Mouse (Mus musculus): ENCODE data around the gene Bbs9.

Bbs9 gene

GRCm38 (mm10) chr9:22800675-22801074, 325.2 kb downstream of the Bbs9 start:
- DNase-seq (ENCODE audit: low spot score in 2 of 2) = no peak

DNA sequence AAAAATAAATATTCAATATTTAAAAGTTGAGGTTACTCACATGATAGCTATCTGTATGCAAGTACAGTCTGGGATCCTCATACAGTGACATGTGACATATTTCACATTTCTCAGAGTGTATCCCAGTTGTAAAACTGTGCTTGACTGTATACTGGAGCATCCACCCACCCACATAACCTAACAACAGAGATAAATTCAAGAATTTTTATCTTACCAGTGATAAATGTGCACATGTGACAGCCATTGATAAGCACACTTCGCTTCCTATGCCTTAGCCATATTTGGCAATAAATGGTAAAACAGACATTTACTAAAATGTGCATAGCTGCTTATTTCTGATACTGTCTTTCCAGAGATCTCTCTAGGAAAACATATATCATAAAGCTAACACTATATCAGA, 330.5 kb downstream of the Bbs9 start:
- no peak for DNase-seq (ENCODE audit: low spot score in 2 of 2)

DNA sequence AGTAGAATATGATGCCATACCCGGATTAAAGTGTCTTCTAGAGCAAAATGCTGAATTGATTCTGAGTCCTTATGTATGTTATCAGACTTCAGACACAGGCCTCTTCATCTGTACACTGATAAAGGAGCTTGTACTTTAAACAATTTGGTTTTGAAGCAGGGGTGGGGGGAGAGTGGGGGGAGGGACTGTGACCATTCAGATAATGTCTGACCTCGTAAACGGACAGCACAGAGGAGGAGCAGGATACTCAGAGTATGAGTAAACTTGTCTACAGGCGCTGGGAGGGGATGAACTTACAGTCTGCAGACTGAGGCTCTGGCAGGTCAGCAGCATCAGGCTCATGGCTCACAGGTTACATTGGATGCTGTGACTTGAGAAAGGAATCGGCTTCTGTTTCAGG, 331.0 kb downstream of the Bbs9 start:
- no peak for DNase-seq (ENCODE audit: low spot score in 2 of 2)

DNA sequence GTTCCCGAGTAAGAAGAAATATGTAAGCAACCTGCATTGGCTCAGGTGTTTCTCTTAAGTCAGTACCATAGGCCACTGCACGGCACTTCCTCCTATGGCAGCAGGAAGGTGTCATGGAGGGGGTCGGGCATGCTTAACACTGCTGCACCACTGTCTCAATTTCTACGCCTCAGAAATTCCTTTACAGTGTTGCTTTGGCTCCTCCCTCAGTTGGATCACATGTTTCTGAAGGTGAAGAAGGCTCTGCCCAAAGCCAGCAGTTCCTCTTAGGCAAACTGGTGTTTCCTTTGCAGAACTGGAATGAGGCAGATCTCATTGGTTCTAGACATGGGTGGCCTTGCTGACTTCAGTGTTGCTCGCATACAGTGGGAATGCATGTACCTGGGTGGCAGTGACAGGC, 332.2 kb downstream of the Bbs9 start:
- DNase-seq (ENCODE audit: low spot score in 2 of 2) = no peak

- no peak for DNase-seq (ENCODE audit: low spot score in 2 of 2)
Observed at GRCm38 (mm10) chr9:22809621-22810126, 334.2 kb downstream of the Bbs9 start.

DNA sequence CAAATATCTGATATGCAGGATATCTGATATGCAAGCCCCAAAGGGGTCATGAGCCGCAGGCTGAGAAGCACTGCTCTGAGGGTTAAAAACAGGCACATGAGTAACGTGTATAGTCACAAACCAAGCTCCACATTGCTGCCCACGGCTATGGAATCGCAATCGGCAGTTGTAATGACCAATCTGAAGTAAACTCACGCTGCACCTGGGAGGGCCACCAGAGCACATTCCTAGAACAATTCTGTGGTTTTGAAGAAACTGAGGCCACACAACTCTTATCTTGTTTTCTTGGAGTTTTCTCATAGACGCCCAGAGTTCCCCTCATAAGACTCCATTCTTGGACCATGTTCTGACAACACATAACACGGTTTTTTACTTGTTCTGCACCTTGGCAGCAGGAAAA, 334.9 kb downstream of the Bbs9 start:
- no peak for DNase-seq (ENCODE audit: low spot score in 2 of 2)

DNA sequence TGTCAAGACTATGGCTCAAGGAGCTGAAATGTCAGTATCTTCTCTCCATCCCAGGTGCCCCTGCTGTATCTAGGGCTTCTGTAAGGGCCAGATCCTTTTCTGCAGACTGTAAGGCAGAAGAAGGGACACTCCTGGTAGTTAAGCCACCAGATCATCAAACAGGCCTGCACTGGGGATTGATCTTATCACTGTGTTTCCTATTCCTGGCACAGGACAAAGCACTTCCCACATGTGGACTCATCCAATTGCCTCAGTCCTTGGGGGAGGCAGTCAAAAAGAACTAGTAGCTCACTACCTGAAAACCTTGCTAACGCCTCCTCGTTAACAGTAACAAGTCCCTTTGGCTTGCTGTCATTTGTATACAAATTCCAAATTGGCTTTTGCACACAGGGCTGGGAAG, 336.4 kb downstream of the Bbs9 start:
- no peak for DNase-seq (ENCODE audit: low spot score in 2 of 2)

- DNase-seq (ENCODE audit: low spot score in 2 of 2) = no peak
Observed at GRCm38 (mm10) chr9:22814407-22815092, 339.0 kb downstream of the Bbs9 start.

DNA sequence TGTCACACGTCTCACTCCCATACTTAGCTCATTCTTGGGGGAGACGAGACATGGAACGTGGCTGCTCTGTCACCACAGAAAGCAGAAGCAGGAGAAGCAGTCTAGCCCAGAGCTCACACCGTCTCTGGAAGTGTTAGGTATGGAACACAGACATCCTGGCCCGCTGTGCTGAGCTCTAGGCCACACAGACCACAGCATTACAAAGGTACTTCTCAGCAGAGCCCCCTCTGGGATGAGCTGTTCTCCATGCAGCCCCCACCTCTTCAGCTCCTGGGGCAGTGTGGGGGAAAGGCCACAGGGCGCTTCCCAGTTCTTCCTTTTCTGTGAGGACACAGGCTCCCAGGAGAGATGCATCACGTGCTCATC, 339.6 kb downstream of the Bbs9 start:
- no peak for DNase-seq (ENCODE audit: low spot score in 2 of 2)

DNA sequence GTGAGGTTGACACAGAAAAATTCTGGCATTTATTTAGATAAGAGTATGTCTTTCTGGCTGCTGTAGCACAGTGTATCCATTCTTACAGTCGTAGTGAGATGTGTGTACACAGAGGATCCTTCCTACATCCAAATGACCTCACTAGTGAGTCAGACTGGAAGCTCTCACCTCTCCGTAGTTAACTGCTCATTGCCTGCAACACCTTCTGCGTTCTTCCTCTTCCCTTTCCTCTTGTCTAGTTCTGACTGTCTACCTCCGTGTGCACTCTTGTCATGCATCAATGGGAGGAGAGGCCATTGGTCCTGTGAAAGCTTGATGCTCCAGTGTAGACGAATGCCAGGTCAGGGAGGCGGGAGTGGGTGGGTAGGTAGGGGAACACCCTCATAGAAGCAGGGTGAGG, 344.0 kb downstream of the Bbs9 start:
- DNase-seq (ENCODE audit: low spot score in 2 of 2) = no peak

GRCm38 (mm10) chr9:22820646-22821185, 345.2 kb downstream of the Bbs9 start:
- no peak for DNase-seq (ENCODE audit: low spot score in 2 of 2)

DNA sequence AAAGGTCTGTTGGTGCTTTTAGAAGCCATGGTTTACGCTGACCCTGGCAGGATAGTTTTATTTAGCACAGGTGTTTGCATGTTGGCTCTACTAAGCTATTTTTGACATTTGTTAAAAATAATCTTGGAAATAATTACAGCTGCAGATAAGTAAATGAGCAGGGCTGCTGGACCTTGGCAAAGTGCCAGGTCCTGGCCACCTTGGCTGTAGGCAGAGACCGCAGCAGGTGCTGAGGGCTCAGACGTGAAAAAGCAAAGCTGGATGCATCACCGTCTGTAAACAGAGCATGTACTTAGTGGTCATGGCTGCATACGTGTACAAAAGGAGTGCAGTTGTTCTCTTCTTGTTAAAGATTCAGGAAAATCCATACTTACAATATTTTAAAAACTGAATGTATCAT, 347.3 kb downstream of the Bbs9 start:
- no peak for DNase-seq (ENCODE audit: low spot score in 2 of 2)

GRCm38 (mm10) chr9:22823856-22824255, 348.3 kb downstream of the Bbs9 start:
- no peak for DNase-seq (ENCODE audit: low spot score in 2 of 2)

DNA sequence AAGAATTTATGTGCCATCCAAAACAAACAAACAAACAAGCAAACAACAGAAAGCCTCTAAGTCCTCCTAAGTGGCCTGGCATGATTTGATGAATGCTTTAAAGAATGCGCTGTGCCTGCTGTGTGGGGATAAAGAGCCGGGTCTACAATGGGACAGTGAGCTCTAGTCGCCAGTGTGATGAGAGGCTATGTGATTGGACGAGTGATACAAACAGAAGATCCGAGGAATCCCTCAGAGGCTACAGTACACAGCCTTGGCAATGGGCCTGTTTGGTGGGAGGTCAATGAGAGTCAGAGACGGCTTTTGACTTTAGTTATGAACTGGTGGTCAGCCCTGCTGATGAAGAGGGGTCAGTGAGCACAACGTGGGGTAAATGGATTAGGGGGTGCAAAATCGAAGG, 349.4 kb downstream of the Bbs9 start:
- DNase-seq (ENCODE audit: low spot score in 2 of 2) = no peak

- DNase-seq (ENCODE audit: low spot score in 2 of 2) = no peak
Observed at GRCm38 (mm10) chr9:22826571-22826990, 351.1 kb downstream of the Bbs9 start.

DNA sequence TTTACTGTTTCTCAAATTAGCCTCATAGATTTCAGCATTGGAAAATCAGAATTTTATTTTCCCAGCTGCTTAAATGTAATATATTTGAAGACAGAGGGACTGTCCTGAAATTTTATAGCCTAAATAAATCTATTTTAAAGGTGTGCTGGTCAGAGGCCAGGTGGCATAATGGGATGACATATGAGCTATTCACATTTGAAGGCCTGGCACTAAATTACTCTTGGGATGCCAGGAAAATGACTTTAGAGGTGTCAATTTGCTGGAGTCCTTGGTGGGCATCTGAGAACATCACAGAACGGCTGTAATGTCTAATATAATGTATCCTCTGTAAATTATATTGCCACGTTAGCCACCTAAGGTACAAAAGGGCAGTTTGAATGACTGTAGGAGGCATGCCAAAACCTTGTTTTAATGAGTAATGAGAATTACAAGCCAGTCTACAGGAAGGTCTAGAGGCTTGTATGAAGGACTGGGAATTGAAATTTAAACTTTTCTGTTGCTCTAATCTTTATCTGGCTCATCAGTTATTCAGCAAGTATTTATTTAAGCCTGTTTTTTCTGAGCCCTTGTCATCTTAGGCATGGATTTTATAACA, 351.8 kb downstream of the Bbs9 start:
- DNase-seq (ENCODE audit: low spot score in 2 of 2) = no peak

GRCm38 (mm10) chr9:22829212-22829960, 353.9 kb downstream of the Bbs9 start:
- no peak for DNase-seq (ENCODE audit: low spot score in 2 of 2)

DNA sequence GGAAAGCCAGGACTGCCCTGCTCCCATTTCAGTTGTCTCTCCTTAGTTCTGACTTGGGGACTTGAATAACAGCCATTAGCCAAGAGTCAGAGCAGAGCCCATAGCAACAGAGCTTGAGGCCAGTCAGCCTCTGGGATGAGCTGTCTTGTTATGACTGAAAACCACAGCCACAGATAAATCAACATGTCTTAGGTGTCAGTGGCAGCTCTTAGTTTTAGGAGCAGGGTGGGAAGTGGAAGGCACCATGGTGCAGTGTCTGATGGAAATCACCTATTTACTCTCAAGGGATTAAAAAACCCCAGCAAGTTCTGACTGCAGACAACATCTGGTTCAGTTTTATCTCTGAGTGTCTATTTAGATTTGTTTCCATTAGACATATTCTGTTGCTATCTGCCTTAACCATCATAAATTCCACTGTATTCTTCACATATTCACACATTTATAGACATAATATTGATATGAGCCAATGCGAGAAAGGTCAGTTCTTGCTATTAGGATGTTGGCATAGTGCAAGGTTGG, 359.5 kb downstream of the Bbs9 start:
- DNase-seq (ENCODE audit: low spot score in 2 of 2) = no peak

DNA sequence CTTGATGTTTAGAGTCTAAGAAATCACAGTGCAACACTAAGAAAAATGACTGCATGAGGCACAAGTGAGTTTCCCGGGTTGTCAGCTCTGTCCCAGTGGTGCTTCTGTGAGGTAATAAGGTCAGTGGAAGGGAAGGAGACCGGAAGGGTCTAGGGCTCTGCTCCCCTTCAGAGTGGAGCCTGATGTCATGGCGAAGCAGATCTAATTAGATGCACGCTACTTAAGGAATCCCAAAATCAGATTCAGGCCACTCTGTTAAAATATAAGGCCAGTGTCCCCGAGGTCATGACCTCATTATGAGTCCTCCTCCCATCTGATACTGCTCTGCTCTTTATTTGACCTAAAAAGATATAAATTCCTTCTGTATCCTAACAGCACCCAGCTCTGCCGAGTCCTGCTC, 361.5 kb downstream of the Bbs9 start:
- DNase-seq (ENCODE audit: low spot score in 2 of 2) = no peak

DNA sequence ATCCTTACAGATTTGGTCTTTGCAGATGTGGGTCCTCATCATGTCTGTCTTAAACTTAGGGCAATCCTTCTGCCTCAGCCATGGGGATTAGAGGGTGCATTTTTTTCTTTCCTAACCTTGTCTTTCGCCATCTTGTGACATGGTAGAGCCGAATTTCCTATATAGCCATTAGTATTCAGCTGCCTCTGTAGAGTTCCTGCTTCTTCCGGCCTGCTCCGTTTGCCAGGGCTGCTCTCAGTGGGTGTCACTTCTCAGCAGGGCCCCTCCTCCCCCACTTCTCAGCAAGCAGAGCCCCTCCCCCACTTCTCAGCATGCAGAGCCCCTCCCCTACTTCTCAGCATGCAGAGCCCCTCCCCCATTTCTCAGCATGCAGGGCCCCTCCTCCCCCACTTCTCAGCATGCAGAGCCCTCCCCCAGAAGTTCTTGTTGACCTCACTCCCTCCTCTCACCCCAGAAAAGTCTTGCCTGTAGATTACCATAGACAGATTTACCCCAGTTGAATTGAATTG, 362.2 kb downstream of the Bbs9 start:
- DNase-seq (ENCODE audit: low spot score in 2 of 2) = no peak

- no peak for DNase-seq (ENCODE audit: low spot score in 2 of 2)
Observed at GRCm38 (mm10) chr9:22846048-22846447, 370.5 kb downstream of the Bbs9 start.

- no peak for DNase-seq (ENCODE audit: low spot score in 2 of 2)
Observed at GRCm38 (mm10) chr9:22846783-22847182, 371.3 kb downstream of the Bbs9 start.
